Mouse (Mus musculus) thymus, adult 2 months (tissue): ENCODE data around the gene Etv3.

ENCODE experiments used
- CTCF ChIP-seq: fragments of 200-500 bp; IDR thresholded peaks from 2 replicates; pipeline ENCODE4 v1.5.1; 2012; ENCODE audit warnings: mild to moderate bottlenecking, control low read depth, low read length, moderate library complexity, borderline replicate concordance; ENCODE audit not compliant: control insufficient read depth, poor library complexity, insufficient read depth; ENCODE audit errors: extremely low read depth
- POLR2A ChIP-seq: fragments of 200-500 bp; IDR thresholded peaks from 2 replicates; pipeline ENCODE4 v1.6.1; 2012; ENCODE audit warnings: mild to moderate bottlenecking, low read length, control low read depth, moderate library complexity; ENCODE audit not compliant: control insufficient read depth, poor library complexity, insufficient read depth; ENCODE audit errors: extremely low read depth

DNA sequence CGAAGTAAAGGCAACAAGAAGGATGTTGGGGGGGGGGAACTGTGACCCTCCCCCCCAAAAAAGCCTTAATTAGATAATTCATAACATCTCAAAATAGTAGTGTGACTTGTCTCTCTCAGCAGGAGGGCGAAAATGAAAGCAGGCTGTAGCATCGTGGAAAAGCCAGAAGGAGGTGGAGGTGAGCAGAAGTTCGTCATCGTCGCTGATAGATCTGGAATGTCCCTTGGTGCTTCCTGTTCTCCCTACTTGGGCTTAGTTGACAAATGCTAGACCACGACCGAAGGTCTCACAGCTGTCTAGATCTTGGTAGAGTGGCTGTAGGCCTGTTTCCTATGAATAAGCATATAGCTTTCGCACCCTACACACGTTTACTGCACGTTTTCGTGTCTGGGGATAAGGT lies 1.9 kb downstream of the Etv3 start:
- TF ChIP-seq CTCF (no peak), POLR2A (no peak)
